Mouse (Mus musculus): ENCODE data around the gene Cdk5rap2. TPM values are rescaled to one million over a fixed set of nuclear protein-coding genes. Genes with fewer than 3 reads are reported as not detected.
A peak's percentile ranks its signal among the peaks of the same experiment; 100 is the strongest.

Cdk5rap2 gene
- 12.2 and 14.9 TPM in 2 replicates for total RNA-seq (2014; rRNA removed)
- 5.7 TPM in 2 replicates for polyA plus RNA-seq (2015; fragmentation: Nextera tagmentation; extraction: Ambion mirVana)

- under 1% methylated on average over 55 of the region's 55 CpGs for WGBS
- H3K4me3 ChIP-seq (ENCODE audit: low read depth, low read length), result peak within 1 kb of the TSS; percentile 91
- ATAC-seq (ENCODE audit: low FRiP score) (peak; percentile 99), DNase-seq (ENCODE audit: low spot score) (peak; percentile 99)
- peaks cover 4% of the 10 kb centered on the region; the same call in 1 of the 2 replicates for H3K4me1 ChIP-seq (ENCODE audit: insufficient read depth, low read length)
- H3K36me3 ChIP-seq (ENCODE audit: insufficient read depth, low read length), result no peaks in the 10 kb centered on the region
- no peaks in the 10 kb centered on the region for H3K27me3 ChIP-seq (ENCODE audit: insufficient read depth, low read length)
- TF ChIP-seq CTCF (IDR thresholded peaks at IDR 0.05), result peak; percentile 32
- peak within 1 kb of the TSS; percentile 72 for H3K4me2 ChIP-seq (ENCODE audit: low read depth, low read length, poor library complexity, severe bottlenecking)
- peak within 1 kb of the TSS; percentile 58; the same call in 1 of the 2 replicates for H3K27ac ChIP-seq (ENCODE audit: low read depth, low read length)
- H3K9me3 ChIP-seq (ENCODE audit: low read length), result no peaks in the 10 kb centered on the region
- peak within 1 kb of the TSS; percentile 70 for H3K9ac ChIP-seq (replicated peaks; ENCODE audit: low read length, poor library complexity, severe bottlenecking)
Measured at GRCm38 (mm10) chr4:70409994-70410721, at the start of gene Cdk5rap2. Gene Cdk5rap2, minus strand, starts transcription at chr4:70410443.

- H3K9me3 ChIP-seq (ENCODE audit: low read length), result no peaks in the 10 kb centered on the region
- no peaks in the 10 kb centered on the region for H3K4me1 ChIP-seq (ENCODE audit: insufficient read depth, low read length)
- H3K9ac ChIP-seq (replicated peaks; ENCODE audit: low read length, poor library complexity, severe bottlenecking), result no peak overlapping the region
- ATAC-seq (ENCODE audit: low FRiP score), result no peak
- peaks cover 4% of the 10 kb centered on the region; the same call in 1 of the 2 replicates for H3K36me3 ChIP-seq (ENCODE audit: insufficient read depth, low read length)
- DNase-seq (ENCODE audit: low spot score), result no peak
- H3K4me2 ChIP-seq (ENCODE audit: low read depth, low read length, poor library complexity, severe bottlenecking), result no peak overlapping the region
- H3K27ac ChIP-seq (ENCODE audit: low read depth, low read length), result no peak overlapping the region; the same call in 1 of the 2 replicates
- WGBS, result 87% methylated on average over 3 of the region's 3 CpGs
- H3K4me3 ChIP-seq (ENCODE audit: low read depth, low read length), result no peak overlapping the region
- no peak for TF ChIP-seq CTCF (IDR thresholded peaks at IDR 0.05)
- H3K27me3 ChIP-seq (ENCODE audit: insufficient read depth, low read length), result no peaks in the 10 kb centered on the region
Measured at GRCm38 (mm10) chr4:70452161-70452560, 41.9 kb upstream of the Cdk5rap2 start.

GRCm38 (mm10) chr4:70451750-70452149 is 41.5 kb upstream of the Cdk5rap2 start:
- Histone ChIP-seq H3K27ac (ENCODE audit: low read depth, low read length) (no peak overlapping the region), H3K4me2 (ENCODE audit: low read depth, low read length, poor library complexity, severe bottlenecking) (no peak overlapping the region), H3K9me3 (ENCODE audit: low read length) (no peaks in the 10 kb centered on the region), H3K4me1 (ENCODE audit: insufficient read depth, low read length) (no peaks in the 10 kb centered on the region), H3K4me3 (ENCODE audit: low read depth, low read length) (no peak overlapping the region), H3K27me3 (ENCODE audit: insufficient read depth, low read length) (no peaks in the 10 kb centered on the region), H3K36me3 (ENCODE audit: insufficient read depth, low read length) (peaks cover 4% of the 10 kb centered on the region; the same call in 1 of the 2 replicates), H3K9ac (replicated peaks; ENCODE audit: low read length, poor library complexity, severe bottlenecking) (no peak overlapping the region)
- DNase-seq (ENCODE audit: low spot score) (peak; percentile 78), ATAC-seq (ENCODE audit: low FRiP score) (no peak)
- TF ChIP-seq CTCF (IDR thresholded peaks at IDR 0.05), result peak; percentile 93
- 1% methylated on average over 2 of the region's 2 CpGs for WGBS

- H3K36me3 ChIP-seq (ENCODE audit: insufficient read depth, low read length), result peaks cover 2% of the 10 kb centered on the region; the same call in 1 of the 2 replicates
- DNase-seq (ENCODE audit: low spot score) (no peak), ATAC-seq (ENCODE audit: low FRiP score) (no peak)
- no peaks in the 10 kb centered on the region for H3K27me3 ChIP-seq (ENCODE audit: insufficient read depth, low read length)
- H3K4me1 ChIP-seq (ENCODE audit: insufficient read depth, low read length), result no peaks in the 10 kb centered on the region
- H3K4me2 ChIP-seq (ENCODE audit: low read depth, low read length, poor library complexity, severe bottlenecking), result no peak overlapping the region
- H3K27ac ChIP-seq (ENCODE audit: low read depth, low read length), result no peak overlapping the region
- peak; percentile 49 for TF ChIP-seq CTCF (IDR thresholded peaks at IDR 0.05)
- no peaks in the 10 kb centered on the region for H3K9me3 ChIP-seq (ENCODE audit: low read length)
- no peak overlapping the region for H3K9ac ChIP-seq (replicated peaks; ENCODE audit: low read length, poor library complexity, severe bottlenecking)
- no peak overlapping the region for H3K4me3 ChIP-seq (ENCODE audit: low read depth, low read length)
- WGBS, result 86% methylated on average over 1 of the region's 1 CpGs
Measured at GRCm38 (mm10) chr4:70449668-70450067, 39.4 kb upstream of the Cdk5rap2 start.

- ATAC-seq (ENCODE audit: low FRiP score), result no peak
- Histone ChIP-seq H3K4me1 (ENCODE audit: insufficient read depth, low read length) (no peaks in the 10 kb centered on the region), H3K27ac (ENCODE audit: low read depth, low read length) (no peak overlapping the region), H3K4me3 (ENCODE audit: low read depth, low read length) (no peak overlapping the region), H3K36me3 (ENCODE audit: insufficient read depth, low read length) (no peaks in the 10 kb centered on the region), H3K4me2 (ENCODE audit: low read depth, low read length, poor library complexity, severe bottlenecking) (no peak overlapping the region), H3K27me3 (ENCODE audit: insufficient read depth, low read length) (no peaks in the 10 kb centered on the region), H3K9ac (replicated peaks; ENCODE audit: low read length, poor library complexity, severe bottlenecking) (no peak overlapping the region), H3K9me3 (ENCODE audit: low read length) (no peaks in the 10 kb centered on the region)
- TF ChIP-seq CTCF (IDR thresholded peaks at IDR 0.05), result no peak
- no peak for DNase-seq (ENCODE audit: low spot score)
- WGBS, result 78% methylated on average over 3 of the region's 3 CpGs
Measured at GRCm38 (mm10) chr4:70446774-70447173, 36.5 kb upstream of the Cdk5rap2 start.

- WGBS, result 63% methylated on average over 2 of the region's 2 CpGs
- ATAC-seq (ENCODE audit: low FRiP score), result no peak
- TF ChIP-seq CTCF (IDR thresholded peaks at IDR 0.05), result no peak
Measured at GRCm38 (mm10) chr4:70420202-70420601, 10.0 kb upstream of the Cdk5rap2 start.

More at GRCm38 (mm10) chr4:70420202-70420601, 10.0 kb upstream of the Cdk5rap2 start:
- Histone ChIP-seq H3K9ac (replicated peaks; ENCODE audit: low read length, poor library complexity, severe bottlenecking) (no peak overlapping the region), H3K27ac (ENCODE audit: low read depth, low read length) (no peak overlapping the region), H3K27me3 (ENCODE audit: insufficient read depth, low read length) (no peaks in the 10 kb centered on the region), H3K9me3 (ENCODE audit: low read length) (no peaks in the 10 kb centered on the region), H3K4me1 (ENCODE audit: insufficient read depth, low read length) (no peaks in the 10 kb centered on the region), H3K4me3 (ENCODE audit: low read depth, low read length) (no peak overlapping the region), H3K36me3 (ENCODE audit: insufficient read depth, low read length) (no peaks in the 10 kb centered on the region), H3K4me2 (ENCODE audit: low read depth, low read length, poor library complexity, severe bottlenecking) (no peak overlapping the region)
- no peak for DNase-seq (ENCODE audit: low spot score)

Data from midbrain, postnatal 0 days (tissue).